Mouse (Mus musculus): ENCODE measurements at regions not wholly inside any gene's neighbourhood (a gene's known extent, or its start where the extent isn't known, plus 50 kb on each side); places are given as distances from the start of the nearest gene placed in this dataset.

DNA sequence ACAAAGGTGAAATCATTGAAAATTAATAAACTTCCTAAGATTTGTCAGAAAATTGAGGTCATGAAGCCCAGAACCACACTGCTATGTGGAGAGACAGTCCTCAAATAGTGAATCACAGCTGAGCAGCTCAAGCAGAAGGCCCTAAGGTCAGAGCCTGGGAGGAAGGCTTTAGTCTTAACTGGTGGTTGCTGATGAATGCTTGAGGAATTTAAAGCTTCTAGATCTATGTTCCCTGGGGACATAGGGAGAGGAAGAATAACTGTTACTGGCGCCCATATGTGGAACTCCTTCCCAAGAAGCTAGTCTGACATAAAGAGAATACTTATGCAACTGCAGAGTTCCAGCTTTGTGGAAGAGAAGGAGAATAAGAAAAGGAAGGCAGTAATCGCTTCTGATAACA is 919.5 kb downstream of the D3Ertd751e start:
- no peak overlapping the region for H3K9ac ChIP-seq (replicated peaks; ENCODE audit: low read depth, low read length)
- H3K9me3 ChIP-seq (ENCODE audit: control insufficient read depth, low read length), result no peaks in the 10 kb centered on the region
- no peak overlapping the region for H3K4me2 ChIP-seq (ENCODE audit: low read length)
- no peak overlapping the region for H3K4me3 ChIP-seq (replicated peaks; ENCODE audit: low read length)
- ATAC-seq, result no peak
- H3K4me1 ChIP-seq (replicated peaks; ENCODE audit: control insufficient read depth, insufficient read depth, low read length), result no peaks in the 10 kb centered on the region
- no peak overlapping the region for H3K27ac ChIP-seq (ENCODE audit: low read length)
- H3K27me3 ChIP-seq (replicated peaks; ENCODE audit: control insufficient read depth, insufficient read depth, low read length), result no peaks in the 10 kb centered on the region
- H3K36me3 ChIP-seq (ENCODE audit: control insufficient read depth, insufficient read depth), result no peaks in the 10 kb centered on the region
- WGBS, result 86% methylated on average over 2 of the region's 2 CpGs

DNA sequence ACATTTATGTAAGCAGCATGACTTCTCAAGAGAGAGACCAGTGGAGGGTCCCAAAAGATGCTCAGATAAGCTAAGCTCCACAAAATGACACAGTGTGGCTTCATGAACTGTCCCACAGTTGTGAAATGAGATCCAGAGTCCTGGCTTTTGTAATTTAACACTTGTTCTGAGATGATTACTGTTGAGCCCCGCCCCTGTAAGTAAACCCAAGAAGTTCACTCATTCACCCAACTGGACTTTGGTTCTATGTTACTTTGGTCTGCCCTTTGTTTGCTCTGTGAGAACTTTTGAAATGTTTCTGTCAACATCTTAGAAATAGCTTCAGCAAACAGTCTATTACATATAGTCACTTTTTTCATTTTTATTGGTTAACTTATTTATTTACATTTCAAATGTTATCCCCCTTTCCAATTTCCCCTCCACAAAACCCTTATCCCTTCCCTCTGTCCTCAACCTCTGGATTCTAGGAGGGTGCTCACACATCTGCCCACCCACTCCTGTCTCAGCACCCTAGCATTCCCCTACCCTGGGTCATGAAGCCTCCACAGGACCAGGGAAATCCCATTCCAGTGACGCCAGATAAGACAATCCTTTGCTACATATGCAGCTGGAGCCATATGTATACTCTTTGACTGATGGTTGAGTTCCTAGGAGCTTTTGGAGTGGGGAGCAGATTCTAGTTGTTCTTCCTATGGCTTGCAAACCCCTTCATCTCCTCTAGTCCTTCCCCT is 934.4 kb downstream of the D3Ertd751e start:
- Histone ChIP-seq H3K9me3 (ENCODE audit: control insufficient read depth, low read length) (no peaks in the 10 kb centered on the region), H3K27ac (ENCODE audit: low read length) (no peak overlapping the region), H3K27me3 (replicated peaks; ENCODE audit: control insufficient read depth, insufficient read depth, low read length) (no peaks in the 10 kb centered on the region), H3K4me3 (replicated peaks; ENCODE audit: low read length) (no peak overlapping the region), H3K9ac (replicated peaks; ENCODE audit: low read depth, low read length) (no peak overlapping the region), H3K36me3 (ENCODE audit: control insufficient read depth, insufficient read depth) (no peaks in the 10 kb centered on the region), H3K4me1 (replicated peaks; ENCODE audit: control insufficient read depth, insufficient read depth, low read length) (no peaks in the 10 kb centered on the region), H3K4me2 (ENCODE audit: low read length) (no peak overlapping the region)
- ATAC-seq, result no peak
- WGBS, result 84% methylated on average over 2 of the region's 2 CpGs

DNA sequence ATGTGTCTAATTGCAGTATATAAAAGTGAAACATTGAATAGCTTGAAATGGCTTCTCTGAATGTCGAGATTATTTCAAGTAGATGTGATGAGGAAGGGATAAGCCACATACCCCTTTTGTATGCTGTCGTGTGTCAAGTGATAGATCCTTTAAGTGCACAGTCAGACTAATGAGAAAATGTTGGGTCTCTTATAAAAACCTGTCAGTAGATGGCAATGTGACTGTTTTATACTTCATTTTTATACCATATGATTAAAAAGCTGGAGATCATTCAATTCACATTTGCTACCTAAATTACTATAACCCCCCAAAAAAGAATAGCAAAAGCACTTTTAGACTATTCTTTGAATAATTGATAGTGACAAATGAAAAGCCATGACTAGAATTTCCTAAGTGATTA is 952.3 kb downstream of the D3Ertd751e start:
- H3K4me1 ChIP-seq (replicated peaks; ENCODE audit: control insufficient read depth, insufficient read depth, low read length), result no peaks in the 10 kb centered on the region
- no peaks in the 10 kb centered on the region for H3K9me3 ChIP-seq (ENCODE audit: control insufficient read depth, low read length)
- H3K36me3 ChIP-seq (ENCODE audit: control insufficient read depth, insufficient read depth), result no peaks in the 10 kb centered on the region
- no peaks in the 10 kb centered on the region for H3K27me3 ChIP-seq (replicated peaks; ENCODE audit: control insufficient read depth, insufficient read depth, low read length)
- no peak overlapping the region for H3K4me2 ChIP-seq (ENCODE audit: low read length)
- WGBS, result 56% methylated on average over 2 of the region's 2 CpGs
- no peak overlapping the region for H3K4me3 ChIP-seq (replicated peaks; ENCODE audit: low read length)
- no peak overlapping the region for H3K9ac ChIP-seq (replicated peaks; ENCODE audit: low read depth, low read length)
- peak; percentile 38; the same call in 1 of the 2 replicates for ATAC-seq
- H3K27ac ChIP-seq (ENCODE audit: low read length), result no peak overlapping the region

DNA sequence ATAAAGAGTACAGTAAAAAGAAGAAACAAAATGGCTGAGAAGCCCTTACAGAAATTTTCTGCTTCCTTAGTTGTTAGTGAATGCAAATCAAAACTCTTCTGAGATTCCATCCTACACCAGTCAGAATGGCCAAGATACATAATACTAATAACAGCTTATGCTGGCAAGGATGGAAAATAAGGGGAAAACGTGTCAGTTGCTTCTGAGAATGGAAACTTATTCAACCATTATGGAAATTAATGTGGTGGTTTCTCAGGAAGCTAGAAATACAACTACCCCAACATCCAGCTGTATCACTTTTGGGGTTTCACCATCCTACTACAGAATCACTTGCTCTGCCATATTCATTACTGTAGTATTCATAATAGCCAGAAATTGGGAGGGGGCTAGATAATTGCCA is 996.5 kb downstream of the D3Ertd751e start:
- Histone ChIP-seq H3K27ac (ENCODE audit: low read length) (no peak overlapping the region), H3K4me1 (replicated peaks; ENCODE audit: control insufficient read depth, insufficient read depth, low read length) (no peaks in the 10 kb centered on the region), H3K36me3 (ENCODE audit: control insufficient read depth, insufficient read depth) (no peaks in the 10 kb centered on the region), H3K9me3 (ENCODE audit: control insufficient read depth, low read length) (no peaks in the 10 kb centered on the region), H3K4me2 (ENCODE audit: low read length) (no peak overlapping the region), H3K9ac (replicated peaks; ENCODE audit: low read depth, low read length) (no peak overlapping the region), H3K27me3 (replicated peaks; ENCODE audit: control insufficient read depth, insufficient read depth, low read length) (no peaks in the 10 kb centered on the region), H3K4me3 (replicated peaks; ENCODE audit: low read length) (no peak overlapping the region)
- no peak for ATAC-seq
- 25% methylated on average over 1 of the region's 1 CpGs for WGBS

DNA sequence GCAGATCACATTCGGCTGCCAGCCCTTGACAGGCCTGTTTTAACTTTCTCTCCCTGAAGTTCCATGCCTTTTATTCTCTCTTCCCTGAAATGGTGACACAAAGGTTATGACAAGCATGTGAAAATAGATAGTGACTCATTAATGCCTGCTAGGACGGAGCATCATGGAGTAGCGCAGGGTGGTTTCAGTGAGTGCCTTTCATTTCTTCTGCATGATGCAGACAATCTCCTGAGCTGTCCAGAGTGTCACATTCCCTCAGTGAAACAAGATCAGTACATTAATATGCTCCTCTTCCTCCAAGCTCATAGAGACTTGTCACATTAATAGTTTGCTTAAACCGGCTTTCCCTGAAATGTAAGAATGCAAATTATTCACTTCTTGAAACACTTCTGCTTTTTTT is 1010.7 kb downstream of the D3Ertd751e start:
- Histone ChIP-seq H3K4me3 (replicated peaks; ENCODE audit: low read length) (no peak overlapping the region), H3K9ac (replicated peaks; ENCODE audit: low read depth, low read length) (no peak overlapping the region), H3K36me3 (ENCODE audit: control insufficient read depth, insufficient read depth) (no peaks in the 10 kb centered on the region), H3K27me3 (replicated peaks; ENCODE audit: control insufficient read depth, insufficient read depth, low read length) (no peaks in the 10 kb centered on the region), H3K9me3 (ENCODE audit: control insufficient read depth, low read length) (no peaks in the 10 kb centered on the region), H3K4me2 (ENCODE audit: low read length) (no peak overlapping the region), H3K4me1 (replicated peaks; ENCODE audit: control insufficient read depth, insufficient read depth, low read length) (0 out of 2 replicates have a peak, but pooled peaks cover 2% of the 10 kb centered on the region), H3K27ac (ENCODE audit: low read length) (no peak overlapping the region)
- ATAC-seq, result no peak
- 85% methylated on average over 4 of the region's 4 CpGs for WGBS

DNA sequence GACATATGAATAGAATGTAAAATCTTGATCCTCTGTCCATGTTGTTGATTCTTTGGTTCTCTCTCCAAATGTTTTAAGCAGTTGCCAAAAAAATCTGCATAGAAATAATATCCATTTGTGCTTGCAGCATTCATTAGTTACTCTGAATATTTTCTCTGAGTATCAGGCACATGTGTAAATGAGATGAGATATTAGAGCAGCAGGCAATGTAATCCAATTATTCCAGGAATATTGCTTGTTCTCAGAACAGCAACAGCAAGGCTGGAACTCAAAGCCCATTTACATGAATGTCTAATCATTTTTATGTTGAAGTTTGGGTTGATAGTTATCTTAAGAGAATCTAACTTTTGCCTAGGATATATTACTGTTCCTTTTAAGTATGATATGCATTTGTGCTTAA is 1014.9 kb downstream of the D3Ertd751e start:
- Histone ChIP-seq H3K9ac (replicated peaks; ENCODE audit: low read depth, low read length) (no peak overlapping the region), H3K27me3 (replicated peaks; ENCODE audit: control insufficient read depth, insufficient read depth, low read length) (no peaks in the 10 kb centered on the region), H3K4me2 (ENCODE audit: low read length) (no peak overlapping the region), H3K27ac (ENCODE audit: low read length) (no peak overlapping the region), H3K4me1 (replicated peaks; ENCODE audit: control insufficient read depth, insufficient read depth, low read length) (0 out of 2 replicates have a peak, but pooled peaks cover 2% of the 10 kb centered on the region), H3K9me3 (ENCODE audit: control insufficient read depth, low read length) (no peaks in the 10 kb centered on the region), H3K36me3 (ENCODE audit: control insufficient read depth, insufficient read depth) (no peaks in the 10 kb centered on the region), H3K4me3 (replicated peaks; ENCODE audit: low read length) (no peak overlapping the region)
- ATAC-seq, result peak; percentile 66

DNA sequence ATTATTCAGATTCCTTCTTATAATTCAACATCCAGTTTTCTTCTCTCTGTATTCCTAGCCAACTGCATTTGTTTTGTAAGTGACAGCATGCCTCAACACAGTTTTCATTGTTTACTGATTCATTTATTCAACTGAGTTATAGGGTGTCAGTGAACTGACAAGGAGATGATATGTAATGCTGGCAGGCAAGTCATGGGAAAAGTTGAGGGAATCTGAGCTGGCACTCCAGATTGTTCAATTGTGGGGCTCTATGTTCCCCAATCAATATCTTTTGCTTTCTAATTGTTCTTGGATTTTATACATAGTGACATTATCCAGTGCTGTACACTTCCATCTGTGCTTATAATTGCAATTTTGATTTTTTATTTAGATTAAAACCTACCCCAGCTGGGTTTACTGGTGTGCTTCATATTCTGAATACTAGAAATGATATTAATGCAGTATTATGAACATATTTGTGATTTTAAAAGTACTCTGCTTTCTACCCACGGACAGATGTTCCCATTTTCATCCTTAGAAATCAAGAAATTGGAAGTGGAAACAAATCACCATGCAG is 1015.5 kb downstream of the D3Ertd751e start:
- H3K4me3 ChIP-seq (replicated peaks; ENCODE audit: low read length), result no peak overlapping the region
- no peaks in the 10 kb centered on the region for H3K9me3 ChIP-seq (ENCODE audit: control insufficient read depth, low read length)
- H3K27ac ChIP-seq (ENCODE audit: low read length), result no peak overlapping the region
- H3K27me3 ChIP-seq (replicated peaks; ENCODE audit: control insufficient read depth, insufficient read depth, low read length), result no peaks in the 10 kb centered on the region
- WGBS, result 53% methylated on average over 1 of the region's 1 CpGs
- no peak overlapping the region for H3K4me2 ChIP-seq (ENCODE audit: low read length)
- peak; percentile 84 for ATAC-seq
- H3K9ac ChIP-seq (replicated peaks; ENCODE audit: low read depth, low read length), result no peak overlapping the region
- H3K36me3 ChIP-seq (ENCODE audit: control insufficient read depth, insufficient read depth), result no peaks in the 10 kb centered on the region
- H3K4me1 ChIP-seq (replicated peaks; ENCODE audit: control insufficient read depth, insufficient read depth, low read length), result 0 out of 2 replicates have a peak, but pooled peaks cover 2% of the 10 kb centered on the region

DNA sequence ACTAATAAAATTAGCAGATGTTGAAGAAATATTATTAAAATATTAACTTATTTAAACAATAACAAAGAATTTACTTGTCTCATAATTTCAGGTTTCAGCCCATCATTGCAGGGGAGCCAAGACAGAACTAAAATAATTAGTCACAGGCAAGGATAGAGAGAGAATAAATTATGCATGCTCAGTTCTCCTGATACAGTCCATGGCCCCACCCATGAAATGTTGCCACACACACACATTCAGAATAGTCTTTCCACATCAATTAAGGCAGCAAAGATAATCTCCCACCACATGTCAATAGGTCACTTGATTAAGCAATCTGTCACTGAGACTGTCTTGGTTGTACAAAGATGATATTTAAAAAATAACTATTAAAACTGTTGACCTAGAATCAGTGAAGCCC is 1019.8 kb downstream of the D3Ertd751e start:
- H3K4me3 ChIP-seq (replicated peaks; ENCODE audit: low read length), result no peak overlapping the region
- ATAC-seq, result no peak
- no peaks in the 10 kb centered on the region for H3K36me3 ChIP-seq (ENCODE audit: control insufficient read depth, insufficient read depth)
- no peaks in the 10 kb centered on the region for H3K27me3 ChIP-seq (replicated peaks; ENCODE audit: control insufficient read depth, insufficient read depth, low read length)
- H3K9me3 ChIP-seq (ENCODE audit: control insufficient read depth, low read length), result no peaks in the 10 kb centered on the region
- no peak overlapping the region for H3K4me2 ChIP-seq (ENCODE audit: low read length)
- H3K9ac ChIP-seq (replicated peaks; ENCODE audit: low read depth, low read length), result no peak overlapping the region
- H3K27ac ChIP-seq (ENCODE audit: low read length), result no peak overlapping the region
- 0 out of 2 replicates have a peak, but pooled peaks cover 2% of the 10 kb centered on the region for H3K4me1 ChIP-seq (replicated peaks; ENCODE audit: control insufficient read depth, insufficient read depth, low read length)

DNA sequence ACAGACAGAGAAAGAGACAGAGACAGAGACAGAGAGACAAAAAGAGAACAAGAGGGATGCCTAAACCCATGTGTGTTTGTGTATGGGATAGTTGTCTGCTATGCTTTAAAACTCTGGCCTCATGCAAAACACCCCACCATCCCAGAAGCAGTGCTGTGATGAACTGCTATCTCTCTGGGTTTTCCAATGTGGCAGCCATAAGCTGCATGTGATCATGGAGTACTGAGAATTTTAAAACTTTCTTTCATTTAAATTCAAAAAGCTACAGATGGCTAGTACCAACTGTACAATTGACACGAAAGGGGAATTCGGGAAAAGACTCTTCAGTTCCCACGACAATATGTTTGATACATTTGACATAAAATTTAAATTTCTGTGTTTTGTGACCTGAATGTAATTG is 1041.1 kb downstream of the D3Ertd751e start:
- no peaks in the 10 kb centered on the region for H3K27me3 ChIP-seq (replicated peaks; ENCODE audit: control insufficient read depth, insufficient read depth, low read length)
- H3K27ac ChIP-seq (ENCODE audit: low read length), result no peak overlapping the region
- H3K9me3 ChIP-seq (ENCODE audit: control insufficient read depth, low read length), result no peaks in the 10 kb centered on the region
- no peak for ATAC-seq
- no peak overlapping the region for H3K4me2 ChIP-seq (ENCODE audit: low read length)
- 76% methylated on average over 3 of the region's 3 CpGs for WGBS
- no peaks in the 10 kb centered on the region for H3K4me1 ChIP-seq (replicated peaks; ENCODE audit: control insufficient read depth, insufficient read depth, low read length)
- no peaks in the 10 kb centered on the region for H3K36me3 ChIP-seq (ENCODE audit: control insufficient read depth, insufficient read depth)
- H3K9ac ChIP-seq (replicated peaks; ENCODE audit: low read depth, low read length), result no peak overlapping the region
- no peak overlapping the region for H3K4me3 ChIP-seq (replicated peaks; ENCODE audit: low read length)

Measured in forebrain, embryonic 16.5 days (tissue).